Mouse (Mus musculus): ENCODE measurements around the gene Zfp110. TPM values are rescaled to one million over a fixed set of nuclear protein-coding genes. Genes with fewer than 3 reads are reported as not detected.
"Not testable (repeated sequence)": the region's sequence is repeated elsewhere in the genome, so short reads cannot be mapped to it uniquely, and the experiment has no call there.

Zfp110 gene
- 40.2 and 44.1 TPM in 2 replicates for polyA plus RNA-seq (2015; fragmentation: Nextera tagmentation; extraction: Ambion mirVana)

- Histone ChIP-seq H3K36me3 (peaks cover 34% of the 10 kb centered on the region), H3K27ac (replicated peaks) (peak within 1 kb of the TSS; percentile 69), H3K4me2 (replicated peaks) (peak within 1 kb of the TSS; percentile 66), H3K9me3 (peaks cover 29% of the 10 kb centered on the region), H3K27me3 (no peaks in the 10 kb centered on the region), H3K9ac (replicated peaks) (peak within 1 kb of the TSS; percentile 74), H3K4me1 (peaks cover 8% of the 10 kb centered on the region; the same call in 1 of the 2 replicates), H3K4me3 (peak within 1 kb of the TSS; percentile 65)
- peak; percentile 98 for ATAC-seq (replicated peaks)
- 4% methylated on average over 47 of the region's 47 CpGs for WGBS
Observed at GRCm38 (mm10) chr7:12834162-12835120, at the start of gene Zfp110. Gene Zfp110, plus strand, starts transcription at chr7:12834761.

- no peak for ATAC-seq (replicated peaks)
Observed at GRCm38 (mm10) chr7:12787333-12787732, 47.2 kb upstream of the Zfp110 start.

GRCm38 (mm10) chr7:12788025-12788424, 46.5 kb upstream of the Zfp110 start:
- Histone ChIP-seq H3K27me3 (peaks cover 2% of the 10 kb centered on the region; the same call in 1 of the 2 replicates), H3K36me3 (no peaks in the 10 kb centered on the region), H3K9ac (replicated peaks) (no peak overlapping the region), H3K4me2 (replicated peaks) (no peak overlapping the region), H3K27ac (replicated peaks) (no peak overlapping the region), H3K9me3 (no peaks in the 10 kb centered on the region), H3K4me3 (no peak overlapping the region), H3K4me1 (no peaks in the 10 kb centered on the region)
- ATAC-seq (replicated peaks): no peak
- 10% methylated on average over 5 of the region's 5 CpGs for WGBS

More at GRCm38 (mm10) chr7:12787333-12787732, 47.2 kb upstream of the Zfp110 start:
- H3K9me3 ChIP-seq: no peaks in the 10 kb centered on the region
- H3K4me3 ChIP-seq: no peak overlapping the region
- WGBS: 72% methylated on average over 6 of the region's 6 CpGs
- no peaks in the 10 kb centered on the region for H3K4me1 ChIP-seq
- H3K27me3 ChIP-seq: peaks cover 2% of the 10 kb centered on the region; the same call in 1 of the 2 replicates
- no peak overlapping the region for H3K27ac ChIP-seq (replicated peaks)
- H3K9ac ChIP-seq (replicated peaks): no peak overlapping the region
- H3K36me3 ChIP-seq: no peaks in the 10 kb centered on the region
- no peak overlapping the region for H3K4me2 ChIP-seq (replicated peaks)

GRCm38 (mm10) chr7:12792624-12793023, 41.9 kb upstream of the Zfp110 start:
- not testable (repeated sequence) for ATAC-seq (replicated peaks); H3K4me1 ChIP-seq; H3K9me3 ChIP-seq; H3K4me2 ChIP-seq (replicated peaks); H3K9ac ChIP-seq (replicated peaks); H3K4me3 ChIP-seq; H3K27me3 ChIP-seq; H3K27ac ChIP-seq (replicated peaks)
- peaks cover 12% of the 10 kb centered on the region for H3K36me3 ChIP-seq
- WGBS: 91% methylated on average over 11 of the region's 11 CpGs

GRCm38 (mm10) chr7:12797971-12798370, 36.6 kb upstream of the Zfp110 start:
- no peaks in the 10 kb centered on the region for H3K27me3 ChIP-seq
- no peak overlapping the region for H3K27ac ChIP-seq (replicated peaks)
- no peak for ATAC-seq (replicated peaks)
- no peaks in the 10 kb centered on the region for H3K9me3 ChIP-seq
- no peak overlapping the region for H3K9ac ChIP-seq (replicated peaks)
- H3K4me1 ChIP-seq: peaks cover 6% of the 10 kb centered on the region
- no peak overlapping the region for H3K4me2 ChIP-seq (replicated peaks)
- no peak overlapping the region for H3K4me3 ChIP-seq
- peaks cover 12% of the 10 kb centered on the region for H3K36me3 ChIP-seq
- 67% methylated on average over 2 of the region's 2 CpGs for WGBS

- Histone ChIP-seq H3K27ac (replicated peaks) (no peak overlapping the region), H3K4me1 (peaks cover 13% of the 10 kb centered on the region), H3K9ac (replicated peaks) (no peak overlapping the region), H3K36me3 (peaks cover 12% of the 10 kb centered on the region), H3K4me3 (no peak overlapping the region), H3K4me2 (replicated peaks) (no peak overlapping the region), H3K9me3 (no peaks in the 10 kb centered on the region), H3K27me3 (no peaks in the 10 kb centered on the region)
- WGBS: 100% methylated on average over 1 of the region's 1 CpGs
- no peak for ATAC-seq (replicated peaks)
Observed at GRCm38 (mm10) chr7:12799554-12799953, 35.0 kb upstream of the Zfp110 start.

- peak; percentile 97 for ATAC-seq (replicated peaks)
Observed at GRCm38 (mm10) chr7:12802866-12803726, 31.5 kb upstream of the Zfp110 start, which contains the start of gene Zscan18. Gene Zscan18, minus strand, starts transcription at chr7:12803635.

GRCm38 (mm10) chr7:12803727-12804071, 30.9 kb upstream of the Zfp110 start:
- WGBS: 2% methylated on average over 16 of the region's 16 CpGs
- Histone ChIP-seq H3K4me1 (peaks cover 13% of the 10 kb centered on the region), H3K27ac (replicated peaks) (peak overlapping the region; percentile 82), H3K9ac (replicated peaks) (peak overlapping the region; percentile 76), H3K27me3 (no peaks in the 10 kb centered on the region), H3K36me3 (peaks cover 30% of the 10 kb centered on the region), H3K4me2 (replicated peaks) (peak overlapping the region; percentile 84), H3K4me3 (peak overlapping the region; percentile 56), H3K9me3 (peaks cover 6% of the 10 kb centered on the region; the same call in 1 of the 2 replicates)
- ATAC-seq (replicated peaks): no peak

More at GRCm38 (mm10) chr7:12802866-12803726, 31.5 kb upstream of the Zfp110 start, which contains the start of gene Zscan18:
- H3K4me1 ChIP-seq: peaks cover 13% of the 10 kb centered on the region
- H3K4me2 ChIP-seq (replicated peaks): peak within 1 kb of the TSS; percentile 84
- WGBS: 5% methylated on average over 31 of the region's 31 CpGs
- peak within 1 kb of the TSS; percentile 82 for H3K27ac ChIP-seq (replicated peaks)
- peaks cover 24% of the 10 kb centered on the region for H3K36me3 ChIP-seq
- H3K27me3 ChIP-seq: no peaks in the 10 kb centered on the region
- H3K4me3 ChIP-seq: peak within 1 kb of the TSS; percentile 56
- peak within 1 kb of the TSS; percentile 76 for H3K9ac ChIP-seq (replicated peaks)
- H3K9me3 ChIP-seq: 0 out of 2 replicates have a peak, but pooled peaks cover under 1% of the 10 kb centered on the region

GRCm38 (mm10) chr7:12815566-12815965, 19.0 kb upstream of the Zfp110 start:
- Histone ChIP-seq H3K27ac (replicated peaks) (no peak overlapping the region), H3K36me3 (peaks cover 46% of the 10 kb centered on the region), H3K4me2 (replicated peaks) (no peak overlapping the region), H3K4me1 (peaks cover 10% of the 10 kb centered on the region), H3K9ac (replicated peaks) (no peak overlapping the region), H3K27me3 (no peaks in the 10 kb centered on the region), H3K4me3 (no peak overlapping the region), H3K9me3 (peaks cover 36% of the 10 kb centered on the region)
- 95% methylated on average over 8 of the region's 8 CpGs for WGBS
- ATAC-seq (replicated peaks): no peak

- under 1% methylated on average over 40 of the region's 40 CpGs for WGBS
Observed at GRCm38 (mm10) chr7:12818521-12819295, 15.9 kb upstream of the Zfp110 start, which contains the start of gene Zfp329. Gene Zfp329, minus strand, starts transcription at chr7:12818858.

GRCm38 (mm10) chr7:12835193-12835671, 671 bp downstream of the Zfp110 start:
- Histone ChIP-seq H3K4me1 (peaks cover 8% of the 10 kb centered on the region; the same call in 1 of the 2 replicates), H3K9ac (replicated peaks) (peak overlapping the region; percentile 74), H3K27ac (replicated peaks) (peak overlapping the region; percentile 69), H3K9me3 (peaks cover 35% of the 10 kb centered on the region), H3K36me3 (peaks cover 40% of the 10 kb centered on the region), H3K4me3 (peak overlapping the region; percentile 65), H3K4me2 (replicated peaks) (peak overlapping the region; percentile 66), H3K27me3 (no peaks in the 10 kb centered on the region)
- peak; percentile 66 for ATAC-seq (replicated peaks)
- WGBS: 30% methylated on average over 13 of the region's 13 CpGs

More at GRCm38 (mm10) chr7:12818521-12819295, 15.9 kb upstream of the Zfp110 start, which contains the start of gene Zfp329:
- Histone ChIP-seq H3K27me3 (no peaks in the 10 kb centered on the region), H3K36me3 (peaks cover 21% of the 10 kb centered on the region), H3K9ac (replicated peaks) (peak within 1 kb of the TSS; percentile 98), H3K4me2 (replicated peaks) (peak within 1 kb of the TSS; percentile 58), H3K4me3 (peak within 1 kb of the TSS; percentile 99), H3K4me1 (peaks cover 10% of the 10 kb centered on the region), H3K27ac (replicated peaks) (peak within 1 kb of the TSS; percentile 96), H3K9me3 (peaks cover 22% of the 10 kb centered on the region)
- ATAC-seq (replicated peaks): peak; percentile 97
